ENCODE assay signal across 7 mouse cellular contexts in the genomic region with DNA sequence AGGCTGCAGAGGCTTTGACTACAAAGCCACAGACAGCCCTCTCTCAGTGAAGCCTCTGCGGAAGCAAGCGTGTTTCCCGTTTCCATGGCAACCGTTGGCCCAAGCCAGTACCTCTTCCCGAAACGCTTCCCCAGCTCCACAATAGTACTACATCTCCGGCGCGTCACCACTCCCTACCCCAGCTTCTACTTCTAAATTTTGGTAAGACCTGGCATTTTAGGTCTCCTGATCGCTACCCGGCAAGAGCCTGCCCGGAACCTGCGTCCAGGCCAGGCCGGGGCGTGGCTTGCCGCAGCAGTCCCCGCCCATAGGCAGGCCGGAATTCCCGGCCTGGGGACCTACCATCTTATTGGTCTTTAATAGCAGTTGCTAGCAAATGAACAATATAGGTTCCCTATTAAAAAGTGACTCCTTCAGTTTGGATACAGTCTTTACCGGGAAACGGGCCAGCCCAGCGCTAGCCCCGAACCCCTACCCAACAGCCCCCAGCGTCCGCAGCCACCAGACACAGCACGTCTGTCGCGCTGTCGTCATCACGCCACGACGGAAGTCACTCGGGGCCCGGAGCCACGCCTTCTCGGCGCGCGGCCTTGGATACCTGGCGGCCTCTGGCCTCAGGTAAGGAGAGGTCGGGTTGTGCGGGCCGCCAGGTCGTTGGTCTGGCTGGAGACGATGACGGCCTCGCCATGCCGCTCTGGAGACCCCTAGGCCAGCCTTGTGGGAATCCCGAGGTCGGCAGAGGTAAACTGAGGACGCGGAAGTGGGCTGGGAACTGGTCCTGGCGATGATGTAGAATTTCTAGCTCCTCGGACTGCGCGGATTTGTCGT. TPM values are rescaled to one million over a fixed set of nuclear protein-coding genes. Genes with fewer than 3 reads are reported as not detected.
DNase-seq lines count a peak whose midpoint lies in the region; ATAC-seq lines count a peak whose summit lies in the region.

A gene (plus strand): TSS at position 439 of the 828 bp plus-strand sequence.

- peak; percentile 92 for ATAC-seq in embryonic facial prominence, embryonic 12.5 days (ENCODE audit: insufficient number of reproducible peaks, insufficient read depth, low FRiP score, low TSS enrichment)
- peak; percentile 94 for ATAC-seq in limb, embryonic 11.5 days (ENCODE audit: insufficient number of reproducible peaks, low FRiP score, low TSS enrichment, low read depth)
- peak; percentile 97 for ATAC-seq in midbrain, embryonic 14.5 days (ENCODE audit: low FRiP score, low TSS enrichment)

- no peaks in the 10 kb centered on the region for H3K27me3 ChIP-seq in embryonic facial prominence, embryonic 12.5 days
- no peaks in the 10 kb centered on the region for H3K27me3 ChIP-seq in limb, embryonic 11.5 days (ENCODE audit: control insufficient read depth, insufficient read depth, low read length)
- H3K27me3 ChIP-seq in midbrain, embryonic 14.5 days (ENCODE audit: control insufficient read depth, insufficient read depth, low read length) = no peaks in the 10 kb centered on the region

- H3K9ac ChIP-seq in embryonic facial prominence, embryonic 12.5 days = peak within 1 kb of the TSS; percentile 83
- peak within 1 kb of the TSS; percentile 59 for H3K9ac ChIP-seq in limb, embryonic 11.5 days (ENCODE audit: low read length)
- peak within 1 kb of the TSS; percentile 80 for H3K9ac ChIP-seq in midbrain, embryonic 14.5 days (replicated peaks; ENCODE audit: low read length)

- H3K4me1 ChIP-seq in embryonic facial prominence, embryonic 12.5 days = peaks cover 4% of the 10 kb centered on the region
- H3K4me1 ChIP-seq in limb, embryonic 11.5 days (ENCODE audit: control insufficient read depth, insufficient read depth, low read length) = peaks cover 4% of the 10 kb centered on the region; the same call in 1 of the 2 replicates
- H3K4me1 ChIP-seq in midbrain, embryonic 14.5 days (ENCODE audit: control insufficient read depth, insufficient read depth, low read length) = peaks cover 10% of the 10 kb centered on the region

- H3K9me3 ChIP-seq in embryonic facial prominence, embryonic 12.5 days = no peaks in the 10 kb centered on the region
- no peaks in the 10 kb centered on the region for H3K9me3 ChIP-seq in limb, embryonic 11.5 days (ENCODE audit: control insufficient read depth, low read length)
- no peaks in the 10 kb centered on the region for H3K9me3 ChIP-seq in midbrain, embryonic 14.5 days (ENCODE audit: control insufficient read depth, low read length)

- H3K36me3 ChIP-seq in embryonic facial prominence, embryonic 12.5 days = no peaks in the 10 kb centered on the region
- H3K36me3 ChIP-seq in limb, embryonic 11.5 days (ENCODE audit: control insufficient read depth, insufficient read depth, low read length) = no peaks in the 10 kb centered on the region
- H3K36me3 ChIP-seq in midbrain, embryonic 14.5 days (ENCODE audit: control insufficient read depth, insufficient read depth, low read length) = no peaks in the 10 kb centered on the region

- DNase-seq in adrenal gland, postnatal 25 days = peak; percentile 92
- DNase-seq in heart, adult 11 months = peak; percentile 99
- DNase-seq in kidney, adult 18-20 months = peak; percentile 96
- peak; percentile 95 for DNase-seq in limb, embryonic 11.5 days (ENCODE audit: low spot score)
- DNase-seq in midbrain, embryonic 14.5 days = peak; percentile 97
- DNase-seq in spleen, adult 18-20 months = peak; percentile 83 to 92

- H3K4me3 ChIP-seq in embryonic facial prominence, embryonic 12.5 days = peak within 1 kb of the TSS; percentile 90
- H3K4me3 ChIP-seq in limb, embryonic 11.5 days (ENCODE audit: low read depth, low read length) = peak within 1 kb of the TSS; percentile 74
- peak within 1 kb of the TSS; percentile 83 for H3K4me3 ChIP-seq in midbrain, embryonic 14.5 days (replicated peaks; ENCODE audit: low read depth, low read length)

- peak within 1 kb of the TSS; percentile 67 for H3K27ac ChIP-seq in embryonic facial prominence, embryonic 12.5 days
- H3K27ac ChIP-seq in limb, embryonic 11.5 days (replicated peaks; ENCODE audit: low read depth, low read length) = no peak within 1 kb of the TSS
- H3K27ac ChIP-seq in midbrain, embryonic 14.5 days (replicated peaks; ENCODE audit: low read depth, low read length) = peak within 1 kb of the TSS; percentile 79

- under 1% methylated on average over 57 of the region's 57 CpGs for WGBS in embryonic facial prominence, embryonic 12.5 days
- under 1% methylated on average over 57 of the region's 57 CpGs for WGBS in limb, embryonic 11.5 days
- WGBS in midbrain, embryonic 14.5 days = under 1% methylated on average over 57 of the region's 57 CpGs

- H3K4me2 ChIP-seq in embryonic facial prominence, embryonic 12.5 days (replicated peaks) = peak within 1 kb of the TSS; percentile 61
- H3K4me2 ChIP-seq in limb, embryonic 11.5 days (ENCODE audit: low read depth, severe bottlenecking) = peak within 1 kb of the TSS; percentile 39
- H3K4me2 ChIP-seq in midbrain, embryonic 14.5 days (ENCODE audit: low read length) = peak within 1 kb of the TSS; percentile 65

RNA-seq across cellular contexts. Expression of the gene that starts here (rescaled TPM):
- total RNA-seq in adrenal gland, postnatal 25 days (2021) = 54.7 and 66.5 TPM in 2 replicates
- 52.2 and 55.7 TPM in 2 replicates for polyA plus RNA-seq in embryonic facial prominence, embryonic 12.5 days (2016; fragmentation: Nextera tagmentation; extraction: Ambion mirVana)
- 52.5 and 55.8 TPM in 2 replicates for polyA plus RNA-seq in limb, embryonic 11.5 days (2014; fragmentation: Nextera tagmentation; extraction: Ambion mirVana)
- polyA plus RNA-seq in midbrain, embryonic 14.5 days (2014; fragmentation: Nextera tagmentation; extraction: Ambion mirVana) = 34.0 and 50.2 TPM in 2 replicates
